Mouse (Mus musculus) liver, embryonic 14.5 days (tissue): ENCODE measurements around the gene Smg8. TPM values are rescaled to one million over a fixed set of nuclear protein-coding genes. Genes with fewer than 3 reads are reported as not detected.

ENCODE experiments used
- ATAC-seq: fragments of 200-750 bp; cut with Nextera tagmentation; 2 replicates; pipeline ENCODE4 v1.8.0; 2017; ENCODE audit warnings: moderate number of reproducible peaks, mild to moderate bottlenecking, moderate library complexity; ENCODE audit not compliant: insufficient read depth
- DNase-seq, 3 experiments: peaks; one replicate each; pipeline ENCODE4 v3.0.0-alpha.2; 2012 to 2013; ENCODE audit warnings: low read depth in 3 of 3, low spot score in 3 of 3
- H3K27ac ChIP-seq: fragments of 300-500 bp; sonication (generic); 2 replicates; pipeline ENCODE4 v1.5.1; 2014; ENCODE audit warnings: moderate library complexity, mild to moderate bottlenecking, control low read depth, inconsistent platforms
- H3K27me3 ChIP-seq: fragments of 300-500 bp; sonication (generic); 2 replicates; pipeline ENCODE4 v1.6.1; 2014; ENCODE audit warnings: mild to moderate bottlenecking, low read length, moderate library complexity; ENCODE audit not compliant: control insufficient read depth, insufficient read depth
- H3K36me3 ChIP-seq: fragments of 300-500 bp; sonication (generic); replicated peaks from 2 replicates; pipeline ENCODE4 v1.6.1; 2014; ENCODE audit warnings: low read depth; ENCODE audit not compliant: control insufficient read depth, insufficient read depth
- H3K4me1 ChIP-seq, 2 experiments: fragments of 200-500 bp in 1 of 2; fragments of 300-500 bp in 1 of 2; sonication (generic) in 1 of 2; replicated peaks; 2 replicates each; pipeline ENCODE4 v1.6.1; 2012 to 2014; ENCODE audit warnings: antibody characterized with exemption in 1 of 2, inconsistent platforms in 1 of 2, low read length in 1 of 2; ENCODE audit not compliant: control insufficient read depth in 2 of 2, insufficient read depth in 2 of 2
- H3K4me2 ChIP-seq: fragments of 300-500 bp; sonication (generic); 2 replicates; pipeline ENCODE4 v1.6.1; 2014; ENCODE audit warnings: low read depth, mild to moderate bottlenecking, control low read depth, moderate library complexity
- H3K4me3 ChIP-seq, 2 experiments: fragments of 200-500 bp in 1 of 2; fragments of 300-500 bp in 1 of 2; sonication (generic) in 1 of 2; 2 replicates each; pipeline ENCODE4 v1.5.1; 2012 to 2014; ENCODE audit warnings: low read depth in 2 of 2, low read length in 2 of 2, mild to moderate bottlenecking in 2 of 2, control low read depth in 1 of 2, inconsistent platforms in 1 of 2, moderate library complexity in 1 of 2; ENCODE audit not compliant: insufficient read depth in 1 of 2
- H3K9ac ChIP-seq: fragments of 300-500 bp; sonication (generic); replicated peaks from 2 replicates; pipeline ENCODE4 v1.6.1; 2014; ENCODE audit warnings: mild to moderate bottlenecking, control low read depth, moderate library complexity
- H3K9me3 ChIP-seq: fragments of 300-500 bp; sonication (generic); 2 replicates; pipeline ENCODE4 v1.6.1; 2016; ENCODE audit warnings: low read length, mixed read lengths; ENCODE audit not compliant: control insufficient read depth
- CTCF ChIP-seq: IDR thresholded peaks from 2 replicates; pipeline ENCODE4 v1.5.1; 2016; ENCODE audit warnings: antibody characterized with exemption, low read depth, control low read depth
- EP300 ChIP-seq: IDR thresholded peaks from 2 replicates; pipeline ENCODE4 v1.6.1; 2016; ENCODE audit warnings: antibody characterized with exemption, low read depth
- WGBS: fragments of 180-500 bp; shearing (Covaris S2); extraction: QIAGEN DNeasy Blood & Tissue Kit; methylation state at CpG from one replicate; pipeline ENCODE4 v1.1.7; 2014; ENCODE audit not compliant: insufficient replicate concordance; 5-methylcytosine and 5-hydroxymethylcytosine counted together
- polyA plus RNA-seq, 2 experiments: library from polyadenylated mRNA; depleted of rRNA in 1 of 2; stranded (reverse) in 1 of 2; unstranded in 1 of 2; fragments of >200 nt; fragmentation: Nextera tagmentation in 1 of 2; extraction: Ambion mirVana in 1 of 2; gene quantifications; 2 replicates each; pipeline versions ENCODE4 v1.2.1 to v1.2.3; 2012 to 2014

The Smg8 gene
- 5.7 and 6.2 TPM in 2 replicates for polyA plus RNA-seq (2012; rRNA removed)
- 7.3 and 8.7 TPM in 2 replicates for polyA plus RNA-seq (2014; fragmentation: Nextera tagmentation; extraction: Ambion mirVana)

DNA sequence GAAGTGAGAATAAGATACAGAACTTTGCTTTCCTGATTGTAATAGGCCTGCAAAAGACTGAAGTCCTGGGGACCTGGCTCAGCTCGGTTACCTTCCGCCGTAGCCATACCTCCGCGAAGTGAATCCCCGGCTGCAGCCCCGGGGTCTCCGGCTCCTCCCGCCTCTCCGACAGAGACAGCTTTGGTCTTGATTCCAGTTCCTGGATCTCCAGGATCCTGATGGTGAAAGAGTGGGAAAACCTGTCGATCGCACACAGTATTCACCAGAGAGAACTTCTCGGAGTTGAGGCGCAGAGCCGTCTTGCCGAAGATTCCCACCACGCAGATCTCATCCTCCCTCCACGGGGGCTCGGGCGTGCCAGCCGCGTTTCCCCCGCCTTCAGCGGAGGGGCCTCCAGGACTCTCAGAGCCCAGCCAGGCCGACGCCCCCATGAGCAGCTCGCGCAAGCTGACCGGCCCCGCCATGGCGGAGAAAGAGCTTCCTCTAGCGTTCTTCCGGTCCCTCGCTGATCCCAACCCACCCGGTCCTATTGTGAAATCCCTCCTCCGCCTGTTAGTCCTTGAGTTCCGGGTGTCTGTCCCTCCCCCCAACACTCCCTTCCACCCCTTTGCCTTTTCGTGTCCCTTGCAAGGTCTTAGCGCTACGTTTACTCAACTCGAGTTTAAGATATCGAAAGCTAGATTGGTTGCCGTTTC lies at the start of gene Smg8:
TSS of gene Smg8 (minus strand) at position 485 of the 695 bp plus-strand sequence.
- Histone ChIP-seq H3K36me3 (peaks cover 22% of the 10 kb centered on the region), H3K4me1 (peaks cover 11 to 18% of the 10 kb centered on the region in 2 experiments), H3K27ac (peak within 1 kb of the TSS; percentile 62), H3K4me2 (peak within 1 kb of the TSS; percentile 82), H3K9ac (peak within 1 kb of the TSS; percentile 90), H3K4me3 (peak within 1 kb of the TSS; percentile 88 to 91), H3K27me3 (no peaks in the 10 kb centered on the region), H3K9me3 (no peaks in the 10 kb centered on the region)
- peak; percentile 85 for ATAC-seq
- peak; percentile 75 to 82 (median 76) for DNase-seq
- TF ChIP-seq EP300: no peak
- no peak for TF ChIP-seq CTCF
- WGBS: under 1% methylated on average over 43 of the region's 43 CpGs

DNA sequence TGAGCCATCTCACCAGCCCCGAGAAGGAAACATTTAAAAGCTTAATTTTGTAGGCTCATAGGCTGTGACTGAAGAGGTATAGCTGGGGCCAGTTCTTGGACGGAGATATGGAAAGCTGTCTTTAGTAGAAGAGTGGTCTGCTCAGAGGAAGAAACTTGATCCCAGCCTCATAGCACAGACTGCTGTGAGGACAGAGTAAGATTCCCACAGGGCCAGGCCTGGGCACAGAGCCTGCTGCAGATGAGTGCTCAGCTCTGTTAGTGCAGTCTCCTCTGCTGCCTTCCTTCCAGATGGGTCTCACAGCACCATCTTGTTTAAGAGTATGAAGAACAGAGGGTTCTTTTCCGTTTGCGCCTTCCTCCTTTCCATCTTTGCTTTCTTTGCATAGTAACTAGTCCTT lies 49.7 kb upstream of the Smg8 start:
- TF ChIP-seq EP300: no peak
- no peak for TF ChIP-seq CTCF
- Histone ChIP-seq H3K27me3 (no peaks in the 10 kb centered on the region), H3K4me1 (no peaks in the 10 kb centered on the region), H3K9ac (no peak overlapping the region), H3K27ac (no peak overlapping the region), H3K9me3 (no peaks in the 10 kb centered on the region), H3K4me3 (no peak overlapping the region), H3K4me2 (no peak overlapping the region), H3K36me3 (peaks cover 5% of the 10 kb centered on the region)
- WGBS: 84% methylated on average over 4 of the region's 4 CpGs
- DNase-seq: no peak
- ATAC-seq: no peak

DNA sequence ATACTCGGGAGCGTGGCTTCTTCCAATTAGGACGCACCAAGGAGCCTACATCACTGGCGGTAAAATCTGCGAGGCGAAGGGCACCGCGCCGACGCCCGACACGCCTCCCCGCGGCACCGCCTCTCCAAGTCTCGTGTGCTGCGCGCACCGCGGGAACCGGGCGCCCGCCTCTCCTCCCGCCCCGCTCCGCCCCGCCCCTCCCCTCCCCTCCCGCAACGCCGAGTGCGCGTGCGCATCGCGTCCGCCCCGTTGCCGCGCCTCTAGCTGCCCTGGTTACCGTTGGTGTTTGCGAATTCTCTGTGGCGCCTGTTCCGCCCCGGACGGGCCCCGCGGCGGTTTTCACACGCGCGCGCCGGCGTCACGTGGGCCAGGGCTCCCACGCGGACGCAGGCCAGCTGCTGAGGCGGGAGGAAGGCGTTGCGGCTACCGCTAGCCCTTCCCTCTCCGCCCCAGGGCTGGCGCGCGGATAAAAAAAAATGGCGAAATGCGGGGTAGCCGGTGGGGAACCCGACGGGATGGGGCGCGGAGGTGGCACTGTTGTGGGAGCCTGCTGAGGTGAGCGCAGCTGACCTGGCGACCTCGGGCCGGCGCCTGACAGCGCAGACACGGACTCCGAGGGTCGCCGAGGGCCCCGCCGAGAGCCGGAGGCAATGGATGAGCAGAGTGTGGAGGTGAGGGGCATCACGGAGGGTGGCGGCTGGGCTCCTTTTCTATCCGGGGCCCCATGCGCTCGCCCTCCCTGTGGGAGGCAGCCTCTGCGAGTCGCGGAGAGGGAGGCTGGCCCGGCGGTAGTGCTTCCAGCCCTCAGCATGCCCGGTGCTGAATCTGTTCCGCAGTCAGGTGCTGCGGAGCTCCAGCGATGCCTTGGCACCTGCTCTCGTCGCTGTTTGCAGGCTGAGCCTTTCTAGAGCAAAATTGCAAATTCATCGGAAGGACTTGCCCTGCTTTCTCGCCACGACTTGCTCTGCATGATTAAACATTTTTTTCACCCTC lies 40.5 kb upstream of the Smg8 start, which contains the start of gene Trim37:
TSS of gene Trim37 (plus strand) at position 254 of the 993 bp plus-strand sequence.
- Histone ChIP-seq H3K4me3 (peak within 1 kb of the TSS; percentile 78 to 86), H3K27ac (peak within 1 kb of the TSS; percentile 82), H3K9ac (peak within 1 kb of the TSS; percentile 88), H3K9me3 (no peaks in the 10 kb centered on the region), H3K36me3 (peaks cover 30% of the 10 kb centered on the region), H3K4me1 (peaks cover 5 to 13% of the 10 kb centered on the region in 2 experiments; a peak in 3 of 4 replicates), H3K27me3 (no peaks in the 10 kb centered on the region), H3K4me2 (peak within 1 kb of the TSS; percentile 93)
- peak; percentile 93 for ATAC-seq
- WGBS: under 1% methylated on average over 102 of the region's 105 CpGs
- peak; percentile 82 to 87 (median 82) for DNase-seq
- TF ChIP-seq EP300: no peak
- no peak for TF ChIP-seq CTCF

DNA sequence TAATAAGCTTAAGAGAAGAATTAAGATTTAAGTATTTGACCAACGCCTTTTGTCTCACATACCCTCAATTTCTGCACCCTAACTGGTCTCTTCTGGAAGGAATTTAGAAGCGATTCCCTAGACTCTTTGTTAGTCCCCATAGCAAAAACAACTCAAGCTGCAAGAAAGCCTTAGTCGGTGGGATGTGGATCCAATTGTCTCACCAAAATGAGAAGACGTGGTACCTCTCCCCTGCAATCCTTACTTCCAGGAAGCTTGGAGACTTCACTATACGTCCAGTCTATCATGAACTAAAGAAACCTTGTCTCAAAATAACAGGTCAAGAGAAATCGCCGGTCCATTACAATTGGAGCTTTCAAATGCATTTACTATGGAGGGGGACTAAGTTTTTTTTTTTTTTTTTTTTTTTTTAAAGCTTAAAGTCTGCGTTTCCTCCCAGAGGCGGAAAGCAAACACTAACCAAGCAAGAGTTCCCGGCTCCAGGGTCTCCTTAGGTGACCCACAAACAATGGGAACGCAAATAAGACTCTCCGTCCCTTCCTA lies 39.8 kb upstream of the Smg8 start:
- no peak for ATAC-seq
- Histone ChIP-seq H3K4me3 (peak overlapping the region; percentile 76 to 86), H3K9me3 (no peaks in the 10 kb centered on the region), H3K27ac (peak overlapping the region; percentile 24), H3K36me3 (peaks cover 34% of the 10 kb centered on the region), H3K4me2 (peak overlapping the region; percentile 79), H3K9ac (peak overlapping the region; percentile 52), H3K27me3 (no peaks in the 10 kb centered on the region), H3K4me1 (peaks cover 5 to 13% of the 10 kb centered on the region in 2 experiments; a peak in 3 of 4 replicates)
- DNase-seq: no peak
- WGBS: 4% methylated on average over 12 of the region's 12 CpGs
- TF ChIP-seq CTCF (no peak), EP300 (0 out of 2 replicates have a peak, but pooled peaks have one; percentile 14)
